Mouse (Mus musculus) heart, embryonic 11.5 days (tissue): ENCODE data around the gene Ttll11. TPM values are rescaled to one million over a fixed set of nuclear protein-coding genes. Genes with fewer than 3 reads are reported as not detected.

Source experiments
- ATAC-seq: fragments of 200-750 bp; cut with Nextera tagmentation; replicated peaks from 2 replicates; pipeline ENCODE4 v1.8.0; 2017; ENCODE audit warnings: moderate library complexity; ENCODE audit not compliant: insufficient number of reproducible peaks, low FRiP score, low TSS enrichment
- H3K27ac ChIP-seq: fragments of 300-500 bp; sonication (generic); 2 replicates; pipeline ENCODE4 v1.5.1; 2014; ENCODE audit warnings: mild to moderate bottlenecking, low read depth, low read length
- H3K27me3 ChIP-seq: fragments of 300-500 bp; sonication (generic); 2 replicates; pipeline ENCODE4 v1.6.1; 2014; ENCODE audit warnings: mild to moderate bottlenecking, low read length, mixed read lengths; ENCODE audit not compliant: control insufficient read depth, insufficient read depth
- H3K36me3 ChIP-seq: fragments of 300-500 bp; sonication (generic); 2 replicates; pipeline ENCODE4 v1.6.1; 2014; ENCODE audit warnings: mild to moderate bottlenecking, low read length, moderate library complexity, mixed read lengths; ENCODE audit not compliant: control insufficient read depth, insufficient read depth
- H3K4me1 ChIP-seq: fragments of 300-500 bp; sonication (generic); 2 replicates; pipeline ENCODE4 v1.6.1; 2014; ENCODE audit warnings: low read length; ENCODE audit not compliant: control insufficient read depth, insufficient read depth
- H3K4me2 ChIP-seq: fragments of 300-500 bp; sonication (generic); 2 replicates; pipeline ENCODE4 v1.6.1; 2014; ENCODE audit warnings: mild to moderate bottlenecking, moderate library complexity
- H3K4me3 ChIP-seq: fragments of 300-500 bp; sonication (generic); 2 replicates; pipeline ENCODE4 v1.5.1; 2014; ENCODE audit warnings: low read depth, low read length
- H3K9ac ChIP-seq: fragments of 300-500 bp; sonication (generic); 2 replicates; pipeline ENCODE4 v1.6.1; 2014; ENCODE audit warnings: mild to moderate bottlenecking, low read depth, low read length, moderate library complexity
- H3K9me3 ChIP-seq: fragments of 300-500 bp; sonication (generic); replicated peaks from 2 replicates; pipeline ENCODE4 v1.6.1; 2016; ENCODE audit warnings: low read length; ENCODE audit not compliant: control insufficient read depth
- WGBS: fragments of 180-500 bp; shearing (Covaris S2); extraction: QIAGEN DNeasy Blood & Tissue Kit; methylation state at CpG from one replicate; pipeline ENCODE4 v1.1.7; 2014; ENCODE audit not compliant: insufficient replicate concordance; 5-methylcytosine and 5-hydroxymethylcytosine counted together
- polyA plus RNA-seq: library from polyadenylated mRNA; unstranded; fragments of >200 nt; fragmentation: Nextera tagmentation; extraction: Ambion mirVana; gene quantifications from 2 replicates; pipeline ENCODE4 v1.2.1, GENCODE M21; 2014

The Ttll11 gene
- polyA plus RNA-seq, 1 experiment from 2014 or later: 0.34 TPM

DNA sequence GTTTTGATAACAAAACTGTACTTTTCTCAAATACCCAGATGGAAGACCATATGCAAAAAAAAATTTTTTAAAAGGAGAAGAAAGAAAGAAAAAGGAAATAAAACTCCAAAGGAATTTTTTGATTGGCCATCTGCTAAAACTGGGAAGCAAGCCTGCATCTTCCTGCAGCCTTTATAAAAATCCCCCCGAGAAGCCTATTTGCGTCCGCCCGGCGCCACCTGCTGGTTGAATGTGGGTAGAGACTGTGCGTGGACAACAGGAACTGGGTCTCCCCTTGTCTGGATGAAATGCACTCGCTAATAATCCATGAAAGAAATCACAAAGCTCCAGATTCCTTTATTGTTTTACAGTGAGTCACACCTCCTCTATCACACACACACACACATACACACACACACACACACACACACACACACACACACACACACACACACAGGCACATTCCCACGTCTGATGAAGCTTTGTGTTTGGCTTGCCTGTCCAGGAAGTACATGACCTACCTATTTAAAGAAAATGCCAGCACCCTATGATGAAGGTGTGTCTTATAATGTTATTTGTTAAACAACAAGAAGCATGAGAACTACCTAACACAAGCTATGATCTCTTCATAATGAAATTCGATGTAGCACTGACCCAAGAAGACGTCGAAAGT lies 49.1 kb downstream of the Ttll11 start:
- no peak for ATAC-seq
- H3K4me2 ChIP-seq: no peak overlapping the region
- no peaks in the 10 kb centered on the region for H3K27me3 ChIP-seq
- WGBS: 36% methylated on average over 11 of the region's 11 CpGs
- H3K9me3 ChIP-seq: no peaks in the 10 kb centered on the region
- H3K27ac ChIP-seq: no peak overlapping the region
- H3K36me3 ChIP-seq: no peaks in the 10 kb centered on the region
- H3K4me1 ChIP-seq: peaks cover 12% of the 10 kb centered on the region
- H3K4me3 ChIP-seq: no peak overlapping the region
- H3K9ac ChIP-seq: no peak overlapping the region

DNA sequence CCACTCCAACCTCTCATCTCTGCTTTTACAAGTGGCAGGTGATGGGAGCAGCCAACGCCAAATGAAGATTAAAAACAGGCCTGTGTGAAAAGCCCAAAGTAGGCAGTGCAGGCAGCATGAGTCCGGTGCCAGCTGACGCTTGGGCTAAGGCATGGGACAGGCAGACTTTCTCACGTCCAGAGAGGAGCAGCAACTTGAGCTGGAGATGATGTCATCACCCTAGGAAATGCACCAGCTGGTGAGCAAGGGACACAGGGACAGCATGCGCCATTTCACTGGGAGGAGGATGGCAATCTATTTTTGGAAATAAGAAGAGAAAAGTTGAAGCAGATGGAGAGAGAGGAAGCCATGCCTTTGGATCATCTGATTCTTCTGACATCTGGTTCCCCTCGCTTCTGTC lies 51.6 kb downstream of the Ttll11 start:
- no peak for ATAC-seq
- Histone ChIP-seq H3K36me3 (no peaks in the 10 kb centered on the region), H3K9ac (no peak overlapping the region), H3K9me3 (no peaks in the 10 kb centered on the region), H3K4me3 (no peak overlapping the region), H3K27ac (no peak overlapping the region), H3K27me3 (no peaks in the 10 kb centered on the region), H3K4me2 (peak overlapping the region; percentile 4; the same call in 1 of the 2 replicates), H3K4me1 (peaks cover 8% of the 10 kb centered on the region)
- 43% methylated on average over 6 of the region's 6 CpGs for WGBS

DNA sequence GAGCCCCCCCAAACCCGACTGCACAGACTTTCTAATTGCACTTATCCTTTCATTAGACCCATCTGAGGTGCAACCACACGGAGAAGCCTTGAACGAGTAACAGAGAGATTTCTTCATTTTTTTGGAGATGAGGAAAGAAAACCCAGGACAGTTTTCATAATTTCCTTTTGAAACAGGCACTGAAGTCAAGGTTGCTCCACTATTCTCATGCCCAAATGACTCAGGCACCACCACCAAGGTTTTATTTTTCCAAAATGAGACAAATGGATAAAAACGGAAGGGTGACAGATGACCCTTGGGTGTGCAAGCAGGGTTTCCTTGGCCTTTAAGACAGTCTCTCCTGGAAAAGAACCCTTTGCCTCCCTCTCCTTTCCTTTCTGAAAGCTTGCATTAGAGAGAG lies 54.8 kb downstream of the Ttll11 start:
- WGBS: 64% methylated on average over 4 of the region's 4 CpGs
- Histone ChIP-seq H3K4me3 (no peak overlapping the region), H3K4me2 (no peak overlapping the region), H3K27ac (no peak overlapping the region), H3K9ac (no peak overlapping the region), H3K9me3 (no peaks in the 10 kb centered on the region), H3K27me3 (no peaks in the 10 kb centered on the region), H3K4me1 (peaks cover 8% of the 10 kb centered on the region), H3K36me3 (no peaks in the 10 kb centered on the region)
- no peak for ATAC-seq

DNA sequence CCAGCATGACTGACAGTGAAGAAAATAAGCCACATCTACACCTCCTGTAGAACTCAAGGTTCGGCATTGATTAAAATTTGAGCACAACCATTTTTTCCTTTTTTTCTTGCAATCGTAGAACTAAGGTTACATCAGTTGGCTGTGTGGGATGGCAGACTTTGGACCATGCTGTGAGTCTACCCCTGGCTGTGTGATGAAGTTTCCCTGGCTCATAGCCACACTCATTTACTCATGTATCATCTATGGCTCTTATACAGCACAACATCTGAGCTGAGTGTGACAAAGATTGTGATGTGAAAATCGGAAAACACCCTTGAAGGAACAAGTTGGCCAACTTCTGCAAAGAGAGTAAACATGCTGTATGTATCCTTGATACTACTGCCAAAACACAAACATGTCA lies 56.8 kb downstream of the Ttll11 start:
- 74% methylated on average over 3 of the region's 3 CpGs for WGBS

DNA sequence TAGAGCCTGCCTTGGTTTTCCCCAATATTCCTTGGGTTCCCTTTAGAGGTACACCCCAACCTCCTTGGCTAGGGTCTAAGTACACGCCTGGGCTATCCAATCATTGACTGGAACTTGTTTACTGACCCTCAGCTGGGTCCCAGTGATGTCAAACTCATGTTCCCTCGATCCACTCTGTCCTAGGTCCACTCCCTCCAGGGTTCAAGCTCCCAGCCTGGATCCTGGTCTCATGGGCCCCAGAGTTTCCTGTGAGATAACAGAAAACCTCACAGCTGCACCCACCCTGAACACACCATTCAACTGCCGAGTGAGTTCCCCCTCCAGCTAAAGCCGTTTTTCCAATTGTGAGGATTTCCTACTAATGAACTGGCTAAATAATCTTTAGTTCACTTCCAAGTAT lies 67.6 kb downstream of the Ttll11 start:
- no peaks in the 10 kb centered on the region for H3K36me3 ChIP-seq
- no peaks in the 10 kb centered on the region for H3K27me3 ChIP-seq
- no peak overlapping the region for H3K4me2 ChIP-seq
- H3K9ac ChIP-seq: no peak overlapping the region
- H3K4me3 ChIP-seq: no peak overlapping the region
- no peaks in the 10 kb centered on the region for H3K9me3 ChIP-seq
- peaks cover 11% of the 10 kb centered on the region; the same call in 1 of the 2 replicates for H3K4me1 ChIP-seq
- 59% methylated on average over 4 of the region's 4 CpGs for WGBS
- H3K27ac ChIP-seq: no peak overlapping the region
- ATAC-seq: no peak

More for the DNA sequence above, 56.8 kb downstream of the Ttll11 start:
- H3K36me3 ChIP-seq: no peaks in the 10 kb centered on the region
- H3K4me1 ChIP-seq: peaks cover 3% of the 10 kb centered on the region
- no peak overlapping the region for H3K27ac ChIP-seq
- no peaks in the 10 kb centered on the region for H3K27me3 ChIP-seq
- no peaks in the 10 kb centered on the region for H3K9me3 ChIP-seq
- H3K4me3 ChIP-seq: no peak overlapping the region
- H3K9ac ChIP-seq: no peak overlapping the region
- ATAC-seq: no peak
- H3K4me2 ChIP-seq: no peak overlapping the region

DNA sequence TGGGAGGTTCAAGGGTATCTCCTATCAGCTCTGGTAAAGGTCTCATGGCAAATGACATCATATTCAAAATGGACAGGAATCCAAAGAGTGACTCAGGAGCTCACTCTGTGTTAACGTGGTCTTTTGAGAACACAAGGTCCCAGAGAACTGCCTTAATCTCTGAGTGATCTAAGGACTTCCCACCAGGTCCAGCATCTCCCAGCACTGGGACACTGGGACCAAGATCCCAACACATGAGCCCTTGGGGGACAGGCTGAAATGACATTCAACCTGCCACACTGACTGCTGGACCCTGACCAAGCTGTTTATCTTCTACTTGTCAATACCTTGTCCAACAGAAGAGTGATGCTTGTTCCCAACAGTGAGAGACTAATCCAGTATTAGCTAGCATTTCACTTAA lies 68.0 kb downstream of the Ttll11 start:
- Histone ChIP-seq H3K4me2 (no peak overlapping the region), H3K9ac (no peak overlapping the region), H3K27ac (no peak overlapping the region), H3K9me3 (no peaks in the 10 kb centered on the region), H3K36me3 (no peaks in the 10 kb centered on the region), H3K4me1 (peaks cover 11% of the 10 kb centered on the region; the same call in 1 of the 2 replicates), H3K4me3 (no peak overlapping the region), H3K27me3 (no peaks in the 10 kb centered on the region)
- no peak for ATAC-seq
- 50% methylated on average over 1 of the region's 1 CpGs for WGBS

DNA sequence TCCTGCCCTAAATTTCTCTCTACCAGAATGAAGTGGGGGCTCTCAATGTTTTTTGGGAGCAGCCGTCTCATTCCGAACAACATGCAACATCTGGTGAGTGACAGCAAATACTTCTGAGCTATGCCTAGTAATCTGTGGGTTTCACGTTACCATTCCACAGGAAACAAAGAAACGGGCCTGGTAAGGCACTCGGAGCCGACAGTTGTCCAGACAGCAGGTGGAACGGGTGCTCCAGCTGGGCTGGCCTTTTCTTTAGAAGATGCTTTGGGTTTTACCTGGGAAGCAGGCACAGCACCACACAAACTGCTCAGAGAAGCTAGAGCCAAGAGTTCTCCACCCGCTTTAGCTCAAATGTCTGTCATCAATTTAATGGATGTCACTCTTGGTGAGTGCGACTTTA lies 69.0 kb downstream of the Ttll11 start:
- H3K4me3 ChIP-seq: no peak overlapping the region
- no peak for ATAC-seq
- H3K27me3 ChIP-seq: no peaks in the 10 kb centered on the region
- H3K4me1 ChIP-seq: peaks cover 12% of the 10 kb centered on the region; the same call in 1 of the 2 replicates
- H3K36me3 ChIP-seq: no peaks in the 10 kb centered on the region
- no peak overlapping the region for H3K27ac ChIP-seq
- H3K4me2 ChIP-seq: no peak overlapping the region
- no peak overlapping the region for H3K9ac ChIP-seq
- no peaks in the 10 kb centered on the region for H3K9me3 ChIP-seq
- 52% methylated on average over 9 of the region's 9 CpGs for WGBS

DNA sequence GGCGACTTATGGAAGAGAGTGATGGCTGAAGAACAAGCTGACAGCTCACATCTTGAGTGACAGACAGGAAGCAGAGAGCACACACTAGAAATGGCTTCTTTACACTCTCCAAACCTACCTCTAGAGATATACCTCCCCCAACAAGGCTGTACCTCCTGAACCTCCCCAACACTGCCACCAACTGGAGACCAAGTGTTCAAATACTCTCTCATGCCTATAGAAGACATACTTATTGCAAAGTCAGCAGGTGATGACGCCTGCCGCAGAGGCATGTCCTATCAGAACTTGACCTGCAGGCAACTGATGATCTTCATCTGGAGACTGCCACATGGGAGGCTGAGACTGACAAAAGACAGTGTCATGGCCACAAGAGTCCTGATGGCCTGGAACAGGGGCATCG lies 70.4 kb downstream of the Ttll11 start:
- Histone ChIP-seq H3K4me3 (no peak overlapping the region), H3K36me3 (no peaks in the 10 kb centered on the region), H3K9ac (no peak overlapping the region), H3K4me1 (peaks cover 17% of the 10 kb centered on the region; the same call in 1 of the 2 replicates), H3K27me3 (no peaks in the 10 kb centered on the region), H3K4me2 (no peak overlapping the region), H3K27ac (no peak overlapping the region), H3K9me3 (no peaks in the 10 kb centered on the region)
- no peak for ATAC-seq
- 85% methylated on average over 4 of the region's 4 CpGs for WGBS

DNA sequence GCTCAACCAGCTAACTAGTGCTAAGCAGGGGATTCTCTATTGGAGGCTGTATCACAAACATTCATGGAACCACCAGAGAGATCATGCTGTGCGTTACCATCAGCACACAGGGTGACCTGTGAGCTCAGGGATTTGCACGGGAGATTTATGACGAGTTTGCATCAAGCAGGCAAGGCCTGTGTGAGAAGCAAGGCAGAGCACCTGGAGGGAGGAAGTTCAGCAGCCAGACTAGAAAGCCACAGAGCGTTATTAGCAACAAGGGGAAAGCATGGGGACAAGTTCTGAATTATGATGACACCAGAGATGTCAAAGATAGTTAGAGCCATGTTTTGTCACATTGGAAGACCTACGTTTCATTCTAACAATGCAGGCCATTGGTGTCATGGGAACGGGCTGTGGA lies 72.1 kb downstream of the Ttll11 start:
- Histone ChIP-seq H3K9ac (no peak overlapping the region), H3K27me3 (no peaks in the 10 kb centered on the region), H3K36me3 (no peaks in the 10 kb centered on the region), H3K4me1 (peaks cover 12% of the 10 kb centered on the region; the same call in 1 of the 2 replicates), H3K4me3 (no peak overlapping the region), H3K9me3 (no peaks in the 10 kb centered on the region), H3K27ac (no peak overlapping the region), H3K4me2 (no peak overlapping the region)
- WGBS: 83% methylated on average over 6 of the region's 6 CpGs
- no peak for ATAC-seq
